Mouse (Mus musculus) cortical plate, adult 2 months (tissue): ENCODE results near the gene Scamp1.

ENCODE experiments used
- CTCF ChIP-seq: fragments of 200-500 bp; IDR thresholded peaks from 2 replicates; pipeline ENCODE4 v1.5.1; 2011; ENCODE audit warnings: mild to moderate bottlenecking, control low read depth, low read length; ENCODE audit not compliant: insufficient read depth; ENCODE audit errors: extremely low read depth
- POLR2A ChIP-seq: fragments of 200-500 bp; IDR thresholded peaks from 2 replicates; pipeline ENCODE4 v1.6.1; 2011; ENCODE audit warnings: mild to moderate bottlenecking, low read length, control low read depth; ENCODE audit not compliant: insufficient read depth; ENCODE audit errors: extremely low read depth

- TF ChIP-seq CTCF (no peak), POLR2A (no peak)
These were observed 60.6 kb downstream of the Scamp1 start for GRCm38 (mm10) chr13:94224717-94225705.
